Mouse (Mus musculus) spleen, adult 2 months (tissue): ENCODE measurements around the gene Kyat3.

Experiments
- CTCF ChIP-seq: fragments of 200-500 bp; IDR thresholded peaks from 2 replicates; pipeline ENCODE4 v1.5.1; 2011; ENCODE audit warnings: mild to moderate bottlenecking, inconsistent platforms; ENCODE audit not compliant: insufficient read depth, insufficient read length, insufficient replicate concordance; ENCODE audit errors: extremely low read depth
- POLR2A ChIP-seq: fragments of 200-500 bp; IDR thresholded peaks from 2 replicates; pipeline ENCODE4 v1.6.1; 2011; ENCODE audit warnings: low read depth, low read length, inconsistent platforms

DNA sequence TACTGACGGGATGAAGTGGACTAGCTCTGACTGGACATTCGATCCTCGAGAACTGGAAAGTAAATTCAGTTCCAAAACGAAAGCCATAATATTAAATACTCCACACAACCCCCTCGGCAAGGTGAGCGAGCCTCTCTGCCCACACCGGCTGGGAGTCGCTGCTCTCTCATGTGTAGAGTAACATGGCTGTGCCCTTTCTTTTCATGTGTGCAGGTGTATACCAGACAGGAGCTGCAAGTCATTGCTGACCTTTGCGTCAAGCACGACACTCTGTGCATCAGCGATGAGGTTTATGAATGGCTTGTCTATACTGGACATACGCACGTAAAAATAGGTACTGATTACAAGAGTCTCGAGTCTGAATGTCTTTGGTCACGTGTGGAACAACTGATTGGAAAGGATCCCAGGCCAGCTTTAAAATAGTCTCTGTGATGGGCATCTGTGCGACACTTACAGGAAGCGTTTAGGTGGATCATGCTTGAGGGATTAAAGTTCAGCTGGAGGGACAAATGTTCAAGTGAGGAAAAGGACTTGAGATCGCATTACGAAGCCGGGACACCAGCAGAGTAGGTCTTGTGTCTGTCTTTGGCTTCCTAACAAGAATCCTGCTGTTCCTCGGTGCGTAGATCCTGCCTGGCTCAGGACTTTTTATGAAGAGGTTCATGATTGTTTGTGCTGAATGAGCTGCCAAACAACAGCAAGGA, 25.3 kb downstream of the Kyat3 start:
- no peak for TF ChIP-seq CTCF
- TF ChIP-seq POLR2A: no peak
